Mouse (Mus musculus) right cerebral cortex, postnatal 14 days (tissue): ENCODE measurements around the gene Kdm6b.

Experiments
- DNase-seq: peaks from one replicate; pipeline ENCODE4 v3.0.0; 2022

Kdm6b gene

DNA sequence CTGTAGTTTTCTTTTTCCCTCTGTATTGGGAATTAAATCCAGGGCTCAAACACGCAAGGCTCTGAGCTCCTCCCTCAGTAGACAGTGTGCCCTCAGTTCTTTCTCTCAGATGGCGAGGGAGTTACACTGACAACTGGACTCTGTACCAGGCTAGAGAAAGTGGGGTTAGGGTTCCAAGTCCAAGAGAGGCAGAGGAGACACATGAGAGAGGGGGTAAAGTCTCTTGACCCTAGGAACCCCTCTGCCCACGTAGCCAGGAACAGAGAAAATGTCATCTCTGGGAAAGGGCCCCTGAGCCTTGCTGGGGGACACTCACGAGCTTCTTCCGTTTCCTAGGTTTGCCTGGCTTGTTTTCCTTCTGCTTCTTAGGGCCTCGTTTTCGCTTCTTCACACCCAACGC lies 49.1 kb downstream of the Kdm6b start:
- DNase-seq: no peak

DNA sequence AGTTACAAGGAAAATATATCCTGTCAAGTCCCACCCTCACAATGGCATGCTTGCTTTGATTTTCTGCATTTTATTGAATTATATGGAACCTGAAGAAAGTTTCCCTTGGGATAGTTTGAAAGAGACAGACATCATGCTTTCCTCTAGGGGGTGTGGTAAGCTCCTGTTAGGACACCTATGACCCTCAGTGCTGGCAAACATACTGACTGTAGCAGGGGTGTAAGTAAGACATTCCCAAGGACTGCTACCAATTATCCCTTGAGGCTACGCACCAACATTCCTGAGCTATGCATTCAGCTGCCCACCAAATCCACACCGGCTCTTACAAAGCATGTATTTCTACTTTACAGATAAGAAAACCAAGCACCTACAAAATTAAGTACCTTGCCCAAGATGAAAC lies 51.0 kb downstream of the Kdm6b start:
- DNase-seq: no peak

DNA sequence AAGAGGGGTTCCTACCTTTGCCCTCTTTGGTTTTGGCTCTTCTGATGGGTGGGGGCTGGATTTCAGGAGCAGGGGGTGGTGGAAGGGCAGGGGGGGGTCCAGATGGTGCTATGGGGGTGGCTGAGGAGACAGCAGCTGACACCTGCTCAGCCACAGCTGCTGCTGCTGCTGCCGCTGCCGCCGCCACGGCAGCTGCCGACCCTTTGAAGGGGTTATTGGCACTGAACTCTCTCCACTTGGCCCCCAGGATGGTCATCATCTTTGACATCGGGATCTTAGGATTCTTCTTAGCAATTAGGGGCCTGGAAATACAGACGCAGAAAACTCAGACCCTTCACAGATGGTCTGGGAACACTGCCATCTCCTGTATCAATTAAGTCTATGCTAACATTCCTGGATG lies 51.5 kb downstream of the Kdm6b start:
- DNase-seq: no peak

DNA sequence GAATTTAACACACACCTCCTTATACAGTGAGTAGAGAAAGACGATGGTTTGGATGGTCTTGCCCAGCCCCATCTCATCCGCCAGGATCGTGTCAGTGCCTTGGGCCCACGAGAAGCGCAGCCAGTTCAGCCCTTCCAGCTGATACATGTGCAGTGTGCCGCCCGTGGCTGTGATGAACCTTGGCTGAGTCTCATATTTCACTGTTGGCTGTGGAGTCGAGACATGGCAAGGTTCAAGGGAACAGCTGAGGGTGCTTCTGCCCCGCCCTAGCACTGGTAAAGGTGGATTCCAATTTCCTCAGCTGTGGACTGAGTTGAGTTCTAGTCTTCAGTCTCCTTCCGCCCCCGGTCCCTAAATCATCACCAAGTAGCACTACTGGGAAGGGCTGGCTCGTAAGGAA lies 55.8 kb downstream of the Kdm6b start:
- no peak for DNase-seq

DNA sequence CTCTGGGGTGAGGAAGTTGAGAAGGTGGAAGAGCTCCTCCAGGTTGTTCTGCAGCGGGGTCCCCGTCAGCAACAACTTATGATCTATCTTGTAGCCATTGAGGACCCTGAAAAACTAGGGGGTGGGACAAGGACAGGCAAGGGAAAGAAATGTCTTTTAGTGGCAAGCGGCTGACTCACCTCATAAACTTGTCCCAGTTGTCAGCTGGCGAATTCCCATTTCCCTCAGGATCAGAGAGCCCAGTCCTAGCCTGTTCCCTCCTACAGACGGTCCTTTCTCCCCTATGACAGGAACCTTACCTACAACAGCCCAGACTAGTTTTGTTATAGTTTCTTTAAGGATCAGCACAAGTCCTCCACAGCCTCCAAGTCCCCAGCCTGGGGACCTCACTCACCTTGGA lies 56.9 kb downstream of the Kdm6b start:
- DNase-seq: no peak
